Mouse (Mus musculus) megakaryocyte, embryonic 14.5 days (primary cell): Measurements from ENCODE around the gene Dcun1d3.

Experiments
- FLI1 ChIP-seq: IDR thresholded peaks from 2 replicates; pipeline ENCODE4 v1.6.1; 2012; ENCODE audit warnings: low read length, inconsistent platforms, mixed read lengths
- GATA1 ChIP-seq: IDR thresholded peaks from 3 replicates; pipeline ENCODE4 v1.6.1; 2012; ENCODE audit warnings: mixed read lengths, low read length, inconsistent platforms, borderline replicate concordance

DNA sequence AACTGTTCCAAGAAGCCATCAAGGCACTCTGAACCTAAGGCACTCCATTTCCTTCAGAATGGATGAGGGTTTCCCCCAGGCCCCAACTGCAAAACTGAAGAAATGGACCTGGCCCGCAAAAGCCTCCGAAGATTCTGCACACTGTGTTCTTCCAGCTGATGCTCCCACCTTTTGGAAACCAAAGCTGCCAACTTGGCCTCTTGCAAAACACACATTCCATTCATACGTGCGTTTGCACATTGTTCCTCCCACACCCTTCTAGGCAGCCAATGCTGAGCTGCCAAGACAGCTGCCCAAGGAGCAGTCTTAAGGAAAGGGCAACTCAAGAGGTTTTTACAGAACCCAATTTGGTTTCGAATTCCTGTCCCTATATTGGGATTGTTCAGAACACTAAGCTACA is 45.4 kb downstream of the Dcun1d3 start:
- TF ChIP-seq GATA1 (no peak), FLI1 (no peak)
